7 mouse cellular contexts compared by ENCODE assay signal in the genomic region with DNA sequence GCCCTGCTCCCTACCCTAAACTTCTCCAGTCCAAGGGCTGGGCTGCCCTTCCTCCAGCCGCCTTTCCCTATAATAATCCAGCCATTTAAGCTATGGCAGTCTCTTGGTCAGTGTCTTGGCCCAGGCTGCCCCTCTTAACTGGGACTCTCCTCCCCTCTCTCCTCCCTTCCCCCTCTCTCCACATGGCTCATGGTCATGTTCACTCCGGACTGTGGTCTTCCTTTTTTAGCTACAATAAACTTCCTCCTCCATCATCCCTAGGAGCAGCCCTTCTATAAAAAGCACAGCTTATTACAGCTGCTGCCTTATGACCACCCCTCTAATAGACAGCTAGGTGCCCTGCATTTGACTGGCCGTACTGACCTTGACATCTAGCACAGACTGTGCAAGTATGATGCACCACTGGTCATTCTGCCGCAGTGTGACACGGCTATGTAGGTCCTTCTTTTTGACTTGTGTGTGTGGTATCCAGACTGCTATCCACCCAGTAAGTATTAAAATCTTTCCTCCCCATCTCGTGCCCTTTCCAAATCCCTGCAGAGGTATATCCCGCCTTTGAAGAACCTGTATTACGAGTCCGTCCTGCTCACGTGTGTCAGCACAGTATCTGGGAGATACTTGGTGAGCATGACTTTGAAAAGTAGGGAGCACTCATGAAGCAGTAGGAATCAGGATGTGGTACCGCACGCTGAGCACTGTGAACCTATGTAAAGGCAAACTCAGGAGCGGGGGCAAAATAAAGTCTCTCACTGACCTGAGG. TPM values are rescaled to one million over a fixed set of nuclear protein-coding genes. Genes with fewer than 3 reads are reported as not detected.
DNase-seq lines count a peak whose midpoint lies in the region; ATAC-seq lines count a peak whose summit lies in the region.

No protein-coding gene starts in this region.

- peaks cover 13% of the 10 kb centered on the region for H3K36me3 ChIP-seq in embryonic facial prominence, embryonic 10.5 days (replicated peaks)
- no peaks in the 10 kb centered on the region; the same call in 1 of the 2 replicates for H3K36me3 ChIP-seq in lung, embryonic 16.5 days (ENCODE audit: control insufficient read depth, insufficient read depth, low read length)

- H3K27me3 ChIP-seq in embryonic facial prominence, embryonic 10.5 days (replicated peaks; ENCODE audit: low read depth, poor library complexity, severe bottlenecking) = no peaks in the 10 kb centered on the region
- H3K27me3 ChIP-seq in lung, embryonic 16.5 days (ENCODE audit: control insufficient read depth, insufficient read depth, low read depth, low read length) = no peaks in the 10 kb centered on the region

- H3K9ac ChIP-seq in lung, embryonic 16.5 days (ENCODE audit: low read length) = no peak overlapping the region; the same call in 1 of the 2 replicates

- no peak overlapping the region for H3K27ac ChIP-seq in embryonic facial prominence, embryonic 10.5 days (replicated peaks)
- H3K27ac ChIP-seq in lung, embryonic 16.5 days (ENCODE audit: low read length) = peak overlapping the region; percentile 98

- peaks cover 30% of the 10 kb centered on the region for H3K4me1 ChIP-seq in embryonic facial prominence, embryonic 10.5 days
- H3K4me1 ChIP-seq in lung, embryonic 16.5 days (replicated peaks; ENCODE audit: control insufficient read depth, insufficient read depth, low read length) = peaks cover 23% of the 10 kb centered on the region

- peak; percentile 71 for DNase-seq in layer of hippocampus, adult 9-11 months
- no peak for DNase-seq in layer of hippocampus, adult 18-20 months (ENCODE audit: low spot score in 2 of 2)
- DNase-seq in embryonic facial prominence, embryonic 10.5 days (ENCODE audit: low spot score) = no peak
- DNase-seq in heart, adult 9 months (ENCODE audit: low spot score in 2 of 2) = peak; percentile 40 to 42
- no peak for DNase-seq in frontal cortex, postnatal 25 days (ENCODE audit: low spot score in 2 of 2)
- DNase-seq in layer of hippocampus, postnatal 25 days (ENCODE audit: extremely low spot score in 1 of 2, low spot score in 1 of 2) = no peak

- H3K4me2 ChIP-seq in lung, embryonic 16.5 days (ENCODE audit: low read depth, low read length) = 0 out of 2 replicates have a peak overlapping the region, but pooled peaks have one; percentile 15

- H3K4me3 ChIP-seq in embryonic facial prominence, embryonic 10.5 days = peak overlapping the region; percentile 82
- H3K4me3 ChIP-seq in lung, embryonic 16.5 days (ENCODE audit: low read length) = no peak overlapping the region

- no peaks in the 10 kb centered on the region for H3K9me3 ChIP-seq in embryonic facial prominence, embryonic 10.5 days
- H3K9me3 ChIP-seq in lung, embryonic 16.5 days (ENCODE audit: control insufficient read depth, low read length) = no peaks in the 10 kb centered on the region

- WGBS in embryonic facial prominence, embryonic 10.5 days = 88% methylated on average over 13 of the region's 13 CpGs
- WGBS in lung, embryonic 16.5 days = 65% methylated on average over 13 of the region's 13 CpGs

- ATAC-seq in lung, embryonic 16.5 days (ENCODE audit: low read depth) = no peak

RNA-seq across cellular contexts. Expression of gene Erp29, which starts 1.6 kb away (rescaled TPM):
- total RNA-seq in layer of hippocampus, adult 18-20 months (2021) = 100 to 1,000 TPM; 140 to 150 TPM
- 114 and 122 TPM in 2 replicates for polyA plus RNA-seq in embryonic facial prominence, embryonic 10.5 days (2016; fragmentation: Nextera tagmentation; extraction: Ambion mirVana)
- 147 and 149 TPM in 2 replicates for polyA plus RNA-seq in lung, embryonic 16.5 days (2015; fragmentation: Nextera tagmentation; extraction: Ambion mirVana)
- total RNA-seq in layer of hippocampus, postnatal 25 days (2021) = 100 to 1,000 TPM; 131 to 154 TPM

RNA-seq across cellular contexts. Expression of gene Tmem116, which starts 2.2 kb away (rescaled TPM):
- total RNA-seq in layer of hippocampus, adult 18-20 months (2021) = 1 to 10 TPM; 8.4 to 8.9 TPM
- 0.91 and 1.0 TPM in 2 replicates for polyA plus RNA-seq in embryonic facial prominence, embryonic 10.5 days (2016; fragmentation: Nextera tagmentation; extraction: Ambion mirVana)
- 3.0 and 4.5 TPM in 2 replicates for polyA plus RNA-seq in lung, embryonic 16.5 days (2015; fragmentation: Nextera tagmentation; extraction: Ambion mirVana)
- 1 to 10 TPM; 6.6 to 9.3 TPM for total RNA-seq in layer of hippocampus, postnatal 25 days (2021)

RNA-seq across cellular contexts. Expression of gene Adam1b, which starts 49.3 kb away (rescaled TPM):
- total RNA-seq in layer of hippocampus, adult 18-20 months (2021) = under 1 TPM in 1 of 2 experiments, not detected in 1; 0.10 TPM
- polyA plus RNA-seq in embryonic facial prominence, embryonic 10.5 days (2016; fragmentation: Nextera tagmentation; extraction: Ambion mirVana) = not detected in 2 replicates
- 0.11 and 0.14 TPM in 2 replicates for polyA plus RNA-seq in lung, embryonic 16.5 days (2015; fragmentation: Nextera tagmentation; extraction: Ambion mirVana)
- under 1 TPM in 1 of 2 experiments, not detected in 1; 0.12 TPM for total RNA-seq in layer of hippocampus, postnatal 25 days (2021)

RNA-seq across cellular contexts. Expression of gene Naa25, which starts 56.2 kb away (rescaled TPM):
- total RNA-seq in layer of hippocampus, adult 18-20 months (2021) = 10 to 100 TPM; 39.4 to 39.8 TPM
- polyA plus RNA-seq in embryonic facial prominence, embryonic 10.5 days (2016; fragmentation: Nextera tagmentation; extraction: Ambion mirVana) = 49.4 and 53.7 TPM in 2 replicates
- 35.1 and 35.9 TPM in 2 replicates for polyA plus RNA-seq in lung, embryonic 16.5 days (2015; fragmentation: Nextera tagmentation; extraction: Ambion mirVana)
- total RNA-seq in layer of hippocampus, postnatal 25 days (2021) = 10 to 100 TPM; 39.4 to 41.2 TPM

Comparison
In these comparisons a context has a peak if more than half of its experiments do, and no peak if none do; other contexts are left out.
1. DNase-seq: peak in layer of hippocampus, adult 9-11 months (single experiment) and heart, adult 9 months (2 of 2); none in layer of hippocampus, adult 18-20 months (0 of 2), embryonic facial prominence, embryonic 10.5 days (single experiment), frontal cortex, postnatal 25 days (0 of 2) and layer of hippocampus, postnatal 25 days (0 of 2).